Mouse (Mus musculus) myocyte (in vitro differentiated cells): Measurements from ENCODE around the gene Rsad2.

Experiments
- CEBPB ChIP-seq: IDR thresholded peaks from 2 replicates; pipeline ENCODE4 v1.6.1; 2011; ENCODE audit warnings: mild to moderate bottlenecking, moderate library complexity; ENCODE audit not compliant: poor library complexity, insufficient read depth, severe bottlenecking
- E2F4 ChIP-seq: IDR thresholded peaks from one replicate; pipeline ENCODE4 v1.6.1; 2011; ENCODE audit warnings: mild to moderate bottlenecking, control low read depth, moderate library complexity; ENCODE audit not compliant: insufficient read depth
- MAX ChIP-seq: IDR thresholded peaks from one replicate; pipeline ENCODE4 v1.6.1; 2011; ENCODE audit warnings: low read depth, mild to moderate bottlenecking, control low read depth
- MYOD1 ChIP-seq, 3 experiments: IDR thresholded peaks; one replicate each; pipeline ENCODE4 v1.6.1; 2011; ENCODE audit warnings: control low read depth in 2 of 3, low read depth in 2 of 3, mild to moderate bottlenecking in 2 of 3, moderate library complexity in 1 of 3; ENCODE audit not compliant: insufficient read length in 2 of 3, control insufficient read depth in 1 of 3
- MYOG ChIP-seq, 3 experiments: IDR thresholded peaks; one replicate each; pipeline ENCODE4 v1.6.1; 2011; ENCODE audit warnings: control low read depth in 2 of 3, low read depth in 2 of 3, mild to moderate bottlenecking in 2 of 3; ENCODE audit not compliant: insufficient read length in 2 of 3, control insufficient read depth in 1 of 3, insufficient read depth in 1 of 3
- POLR2A ChIP-seq: IDR thresholded peaks from one replicate; pipeline ENCODE4 v1.6.1; 2011; ENCODE audit warnings: low read depth, mild to moderate bottlenecking, control low read depth, moderate library complexity; ENCODE audit not compliant: insufficient read length
- POLR2AphosphoS2 ChIP-seq: IDR thresholded peaks from one replicate; pipeline ENCODE4 v1.6.1; 2011; ENCODE audit warnings: low read depth, control low read depth; ENCODE audit not compliant: insufficient read length
- REST ChIP-seq: IDR thresholded peaks from one replicate; pipeline ENCODE4 v1.6.1; 2011; ENCODE audit warnings: mild to moderate bottlenecking, control low read depth, moderate library complexity; ENCODE audit not compliant: insufficient read depth, insufficient read length
- TCF12 ChIP-seq: IDR thresholded peaks from one replicate; pipeline ENCODE4 v1.6.1; 2011; ENCODE audit warnings: mild to moderate bottlenecking, control low read depth; ENCODE audit not compliant: poor library complexity, insufficient read depth, severe bottlenecking
- TCF3 ChIP-seq: IDR thresholded peaks from one replicate; pipeline ENCODE4 v1.6.1; 2011; ENCODE audit warnings: low read depth, control low read depth; ENCODE audit not compliant: insufficient read length
- USF1 ChIP-seq: IDR thresholded peaks from one replicate; pipeline ENCODE4 v1.6.1; 2011; ENCODE audit warnings: low read depth, mild to moderate bottlenecking, control low read depth, moderate library complexity

DNA sequence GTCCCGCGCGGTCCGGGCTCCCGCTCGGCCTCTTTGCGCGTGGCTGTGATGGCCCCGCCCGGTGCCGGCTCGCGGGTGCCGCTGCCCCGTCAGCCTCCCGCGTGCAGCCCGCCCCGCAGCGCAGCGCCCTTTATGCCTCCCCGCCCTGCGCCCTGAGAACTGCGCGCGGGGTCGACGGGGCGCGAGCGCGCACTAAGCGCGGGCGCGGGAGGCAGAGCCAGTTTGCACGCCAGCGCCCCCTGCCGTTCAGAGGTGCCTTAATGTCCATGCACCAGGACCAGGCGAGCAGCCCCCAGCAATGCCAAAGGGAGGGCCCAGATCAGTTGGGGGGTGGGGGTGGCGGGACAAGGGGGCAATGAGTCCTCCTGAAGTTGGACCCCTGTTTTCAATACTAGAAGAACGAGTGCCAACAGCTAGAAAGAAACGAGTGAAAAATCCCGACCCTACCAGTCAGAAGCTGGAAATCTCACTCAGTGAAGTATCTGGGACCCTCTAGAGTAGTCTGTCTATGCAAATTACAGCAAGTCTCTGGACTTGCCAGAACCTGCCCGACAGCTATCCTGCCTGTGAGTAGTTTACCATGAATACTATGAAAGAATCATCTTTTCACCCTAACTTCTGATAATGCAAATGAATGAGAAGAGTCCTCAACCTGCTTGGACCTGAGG, 41.0 kb downstream of the Rsad2 start, which contains the start of gene Rnf144a:
- TF ChIP-seq E2F4: no peak
- TF ChIP-seq POLR2A: no peak
- no peak for TF ChIP-seq CEBPB
- TF ChIP-seq POLR2AphosphoS2: no peak
- no peak for TF ChIP-seq USF1
- no peak for TF ChIP-seq MAX
- TF ChIP-seq MYOG (IDR thresholded peaks at IDR 0.05; ENCODE audit: control insufficient read depth in 1 of 3, insufficient read depth in 1 of 3, insufficient read length in 2 of 3, low read depth in 2 of 3): no peak
- TF ChIP-seq TCF12: no peak
- no peak for TF ChIP-seq MYOD1 (IDR thresholded peaks at IDR 0.05; ENCODE audit: control insufficient read depth in 1 of 3, insufficient read length in 2 of 3, low read depth in 2 of 3)
- TF ChIP-seq TCF3: no peak
- no peak for TF ChIP-seq REST
